Mouse (Mus musculus): ENCODE data around the gene Tbc1d2.
"Not testable (repeated sequence)": the region's sequence is repeated elsewhere in the genome, so short reads cannot be mapped to it uniquely, and the experiment has no call there.

Gene Tbc1d2

GRCm38 (mm10) chr4:46643676-46644112, 6.3 kb downstream of the Tbc1d2 start:
- in situ Hi-C loops (cut with MboI; ENCODE audit: unreplicated experiment in 2 of 2) = no loop called here

DNA sequence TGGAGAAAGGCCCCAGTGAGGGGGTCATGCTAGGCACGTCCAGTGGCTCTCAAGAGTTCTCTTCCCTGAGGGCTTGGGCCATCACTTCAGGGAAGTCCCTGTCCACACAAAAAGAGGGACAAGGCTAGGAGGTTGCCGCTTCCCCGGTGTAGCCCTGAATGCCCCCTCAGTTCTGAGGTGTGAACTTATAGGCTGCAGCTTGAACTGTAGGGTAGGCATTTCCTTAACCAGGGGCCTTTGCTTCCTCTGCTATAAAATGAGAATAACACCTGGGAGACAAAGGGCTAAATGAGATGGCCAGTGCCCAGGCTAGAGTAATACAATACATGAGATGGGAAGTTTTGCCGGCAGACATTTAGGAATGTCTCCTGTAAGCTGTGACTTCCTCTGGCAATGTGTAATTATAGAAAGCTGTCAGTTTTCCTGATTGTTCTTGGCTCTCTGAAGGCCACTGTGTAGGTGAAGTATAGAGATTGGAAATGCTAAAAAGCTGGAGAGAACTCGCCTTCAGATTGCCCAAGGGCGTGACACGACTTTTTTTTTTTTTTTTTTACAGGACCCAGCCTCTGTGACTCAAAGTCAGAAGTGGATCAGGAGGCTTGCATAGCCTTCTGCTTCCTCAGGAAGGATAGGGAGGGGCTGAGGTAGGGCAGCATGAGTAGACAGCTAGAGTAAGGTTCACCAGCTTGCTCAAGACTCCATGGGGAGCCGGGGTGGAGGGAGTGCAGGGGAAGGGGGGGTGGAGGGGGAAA, 6.9 kb downstream of the Tbc1d2 start:
- in situ Hi-C loops (cut with MboI; ENCODE audit: unreplicated experiment in 2 of 2) = no loop called here

DNA sequence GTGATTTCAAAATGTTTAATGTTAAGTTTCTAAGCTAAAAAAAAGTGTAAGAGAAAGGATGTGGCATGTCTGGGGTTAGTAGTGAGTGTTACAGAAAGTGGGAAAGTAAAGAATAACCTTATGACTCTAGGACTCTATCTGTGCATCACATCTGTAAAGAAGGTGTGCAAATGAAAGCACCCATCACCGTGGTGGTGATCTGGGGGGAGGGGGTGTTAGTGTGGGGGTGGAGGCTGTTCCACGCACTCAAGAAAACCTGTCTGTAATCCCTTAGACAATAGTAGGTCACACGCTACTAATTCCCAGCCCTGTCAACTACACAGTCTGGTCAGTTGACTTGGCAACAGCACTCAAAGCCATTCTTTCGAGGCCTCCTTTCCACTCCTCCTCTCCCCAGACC, 8.7 kb downstream of the Tbc1d2 start:
- in situ Hi-C loops (cut with MboI; ENCODE audit: unreplicated experiment in 2 of 2) = no loop called here

GRCm38 (mm10) chr4:46639866-46640265, 10.1 kb downstream of the Tbc1d2 start:
- in situ Hi-C loops (cut with MboI; ENCODE audit: unreplicated experiment in 2 of 2) = no loop called here

DNA sequence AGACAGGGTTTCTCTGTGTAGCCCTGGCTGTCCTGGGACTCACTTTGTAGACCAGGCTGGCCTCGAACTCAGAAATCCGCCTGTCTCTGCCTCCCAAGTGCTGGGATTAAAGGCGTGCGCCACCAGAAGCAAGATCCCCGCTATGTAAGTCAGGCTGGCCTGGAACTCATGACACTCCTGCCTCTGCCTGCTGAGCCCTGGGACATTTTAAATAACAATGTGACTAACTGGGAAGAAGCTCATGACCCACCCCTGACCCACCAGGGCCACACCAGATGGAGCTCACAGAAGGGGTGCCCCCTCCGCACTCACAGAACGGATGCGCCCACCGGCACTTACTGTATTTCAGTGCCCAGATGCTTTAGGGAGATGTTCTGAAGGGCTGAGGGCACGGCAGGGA, 12.8 kb downstream of the Tbc1d2 start:
- in situ Hi-C loops (cut with MboI; ENCODE audit: unreplicated experiment in 2 of 2) = not testable (repeated sequence)

DNA sequence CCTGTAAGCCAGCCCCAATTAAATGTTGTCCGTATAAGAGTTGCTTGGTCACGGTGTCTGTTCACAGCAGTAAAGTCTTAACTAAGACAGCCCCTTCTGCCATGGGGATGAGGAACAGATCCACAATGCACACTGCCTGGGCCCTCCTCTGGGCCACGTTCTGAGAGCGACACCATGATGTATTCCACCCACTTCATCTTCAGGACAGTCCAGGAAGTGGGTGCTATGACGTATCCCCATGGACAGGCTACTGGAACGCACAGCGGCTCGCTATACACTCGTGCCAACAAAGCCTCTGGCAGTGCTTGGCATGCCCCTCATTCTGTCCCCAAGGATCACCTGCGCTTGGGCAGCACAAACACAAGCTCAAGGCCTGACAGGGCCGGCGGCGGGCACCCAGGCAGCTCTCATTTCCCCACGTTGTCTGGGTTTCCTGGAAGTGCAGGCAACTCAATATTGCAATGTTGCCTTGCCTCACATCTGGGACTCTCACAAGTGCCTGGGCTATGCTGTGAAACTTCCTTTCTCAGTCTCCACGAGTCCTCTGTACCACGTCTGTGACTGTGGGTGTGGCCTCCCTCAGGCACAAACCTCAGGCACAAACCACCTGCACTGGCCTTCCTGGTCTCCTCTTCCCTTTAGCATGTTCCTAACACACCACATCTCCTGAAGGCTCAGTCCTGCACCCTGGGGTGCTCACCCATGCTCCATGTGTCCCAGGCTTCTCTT, 14.1 kb downstream of the Tbc1d2 start:
- in situ Hi-C loops (cut with MboI; ENCODE audit: unreplicated experiment in 2 of 2) = no loop called here

GRCm38 (mm10) chr4:46634881-46635280, 15.1 kb downstream of the Tbc1d2 start:
- in situ Hi-C loops (cut with MboI; ENCODE audit: unreplicated experiment in 2 of 2) = no loop called here

DNA sequence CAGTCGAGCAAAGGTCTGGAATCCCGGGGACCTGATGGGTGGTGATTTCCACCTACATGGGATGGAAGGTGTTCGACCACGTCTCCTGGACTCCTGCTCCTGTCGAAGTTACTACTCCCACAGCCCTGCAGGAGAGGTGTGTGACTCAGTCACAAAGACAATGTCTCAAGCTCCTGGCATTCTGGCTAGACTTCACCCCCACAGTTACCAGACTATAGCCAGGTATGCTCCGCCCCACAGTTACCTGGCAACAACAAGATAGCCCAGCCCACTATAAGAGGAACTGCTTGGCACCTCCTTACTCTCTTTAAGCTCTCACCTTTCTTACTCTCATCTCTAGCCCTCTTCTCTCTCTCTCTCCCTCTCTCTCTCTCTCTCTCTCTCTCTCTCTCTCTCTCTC, 16.4 kb downstream of the Tbc1d2 start:
- in situ Hi-C loops (cut with MboI; ENCODE audit: unreplicated experiment in 2 of 2) = not testable (repeated sequence)

DNA sequence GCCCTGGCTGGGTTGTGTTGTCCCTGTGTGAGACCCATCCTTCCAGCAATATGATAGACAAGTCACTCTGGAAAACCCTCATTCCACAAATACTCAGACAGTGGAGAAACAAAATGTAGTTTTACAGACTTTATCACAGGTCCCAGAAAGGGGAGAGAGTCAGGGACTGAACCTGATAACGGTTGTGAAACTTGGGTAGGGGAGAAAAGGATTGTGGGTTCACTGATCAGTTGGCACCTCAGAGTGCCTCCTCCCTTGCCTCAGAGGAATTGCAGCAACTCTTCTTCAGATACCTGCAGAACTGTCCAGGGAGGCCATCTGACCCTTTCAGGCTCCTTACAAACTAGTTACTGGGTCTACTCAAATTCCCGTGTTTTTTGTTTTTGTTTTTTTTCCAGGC, 17.5 kb downstream of the Tbc1d2 start:
- in situ Hi-C loops (cut with MboI; ENCODE audit: unreplicated experiment in 2 of 2) = no loop called here

GRCm38 (mm10) chr4:46630390-46630789, 19.6 kb downstream of the Tbc1d2 start:
- in situ Hi-C loops (cut with MboI; ENCODE audit: unreplicated experiment in 2 of 2) = no loop called here

GRCm38 (mm10) chr4:46628873-46629272, 21.1 kb downstream of the Tbc1d2 start:
- in situ Hi-C loops (cut with MboI; ENCODE audit: unreplicated experiment in 2 of 2) = no loop called here

DNA sequence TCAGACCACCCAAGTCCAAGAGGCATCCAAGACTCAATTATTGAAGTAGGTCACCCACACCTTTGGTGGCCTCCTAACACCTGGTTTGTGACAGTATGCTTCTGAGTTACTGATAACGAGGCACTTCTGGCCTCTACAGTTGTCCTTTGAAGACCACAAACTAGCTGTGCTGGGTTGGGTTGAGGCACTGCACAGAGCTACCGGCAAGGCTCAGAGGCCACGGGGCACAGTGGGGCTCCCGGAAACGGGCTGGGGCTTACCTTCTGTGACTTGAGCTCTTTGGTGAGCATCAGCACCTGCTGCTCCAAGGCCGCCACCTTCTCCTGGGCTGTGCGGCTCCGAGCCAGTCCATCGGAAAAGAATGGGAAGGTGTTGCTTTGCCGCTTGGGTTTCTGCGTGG, 21.9 kb downstream of the Tbc1d2 start:
- in situ Hi-C loops (cut with MboI; ENCODE audit: unreplicated experiment in 2 of 2) = no loop called here

- in situ Hi-C loops (cut with MboI; ENCODE audit: unreplicated experiment in 2 of 2) = no loop called here
These were observed 24.9 kb downstream of the Tbc1d2 start for GRCm38 (mm10) chr4:46625101-46625500.

GRCm38 (mm10) chr4:46623007-46623406, 27.0 kb downstream of the Tbc1d2 start:
- in situ Hi-C loops (cut with MboI; ENCODE audit: unreplicated experiment in 2 of 2) = no loop called here

GRCm38 (mm10) chr4:46620946-46621345, 29.1 kb downstream of the Tbc1d2 start:
- in situ Hi-C loops (cut with MboI; ENCODE audit: unreplicated experiment in 2 of 2) = no loop called here

GRCm38 (mm10) chr4:46620330-46620729, 29.7 kb downstream of the Tbc1d2 start:
- in situ Hi-C loops (cut with MboI; ENCODE audit: unreplicated experiment in 2 of 2) = no loop called here

- in situ Hi-C loops (cut with MboI; ENCODE audit: unreplicated experiment in 2 of 2) = loop anchor here in 1 of 2 experiments (5.0 kb wide), 1 partner anchor 419 kb away; no protein-coding TSS in a partner anchor
These were observed 31.7 kb downstream of the Tbc1d2 start for GRCm38 (mm10) chr4:46618196-46618817.

GRCm38 (mm10) chr4:46617408-46617807, 32.6 kb downstream of the Tbc1d2 start:
- in situ Hi-C loops (cut with MboI; ENCODE audit: unreplicated experiment in 2 of 2) = loop anchor here in 1 of 2 experiments (5.0 kb wide), 1 partner anchor 420 kb away; no protein-coding TSS in a partner anchor

DNA sequence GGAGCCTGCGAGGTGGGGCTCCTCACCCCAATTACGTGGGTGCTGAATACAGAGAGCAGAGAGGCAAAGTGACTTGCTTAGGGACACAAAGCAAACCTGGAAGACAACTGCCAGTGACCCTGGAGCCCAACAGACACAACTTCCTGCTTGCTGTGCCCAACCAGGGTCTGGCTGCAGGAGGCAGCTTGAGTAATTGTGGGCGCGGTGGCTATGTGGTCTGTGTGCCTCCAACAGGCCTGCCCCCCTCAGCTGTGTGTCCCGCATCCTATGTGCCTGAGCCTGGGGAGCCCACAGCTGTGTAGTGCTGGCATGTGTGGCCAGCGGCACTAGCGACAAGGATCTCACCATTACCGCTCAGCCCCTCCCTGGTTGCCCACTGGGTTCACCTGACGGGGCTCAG, 35.4 kb downstream of the Tbc1d2 start:
- in situ Hi-C loops (cut with MboI; ENCODE audit: unreplicated experiment in 2 of 2) = loop anchor here (5.0 kb wide), 4 partner anchors 38 to 433 kb away; partner anchors contain the start of gene Tbc1d2 (in 1 of the 2)

DNA sequence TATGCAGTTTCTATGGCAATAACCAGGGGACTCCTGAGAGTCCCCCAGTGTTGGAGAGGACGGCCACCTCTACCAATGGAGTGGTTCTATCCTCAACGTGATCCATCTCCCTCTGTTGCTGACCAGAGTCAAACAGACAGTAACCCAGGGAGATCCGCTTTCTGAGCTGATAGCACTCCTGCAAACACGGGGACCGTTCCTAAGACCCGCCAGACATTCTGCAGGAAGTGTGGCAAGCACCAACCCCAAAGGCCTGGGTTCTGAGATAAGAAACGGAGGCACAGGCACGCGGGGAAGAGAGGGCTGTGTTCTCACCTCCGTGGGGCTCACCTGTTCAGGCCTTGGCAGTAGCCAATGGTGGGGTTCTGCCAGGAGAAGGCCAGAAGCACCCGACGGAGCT, 36.4 kb downstream of the Tbc1d2 start:
- in situ Hi-C loops (cut with MboI; ENCODE audit: unreplicated experiment in 2 of 2) = loop anchor here (5.0 kb wide), 3 partner anchors 39 to 434 kb away; partner anchors contain the start of gene Tbc1d2 (in 1 of the 2)

- in situ Hi-C loops (cut with MboI; ENCODE audit: unreplicated experiment in 2 of 2) = loop anchor here (5.0 kb wide), 3 partner anchors 41 to 436 kb away; partner anchors contain the start of gene Tbc1d2 (in 1 of the 2)
These were observed 38.8 kb downstream of the Tbc1d2 start for GRCm38 (mm10) chr4:46611181-46611580.

All from v-Abl transformed pro-B cells (cell line).